Mouse (Mus musculus): ENCODE data around the gene Larp1.
"Not testable (repeated sequence)": the region's sequence is repeated elsewhere in the genome, so short reads cannot be mapped to it uniquely, and the experiment has no call there.

GRCm38 (mm10) chr11:58061218-58061617 is 52.4 kb downstream of the Larp1 start:
- not testable (repeated sequence) for TF ChIP-seq POLR2A (IDR thresholded peaks at IDR 0.05; ENCODE audit: borderline replicate concordance, extremely low read depth, low read depth, low read length); CTCF (IDR thresholded peaks at IDR 0.05; ENCODE audit: insufficient read depth, low read length)

All from lung, adult 2 months (tissue).